Mouse (Mus musculus) mesoderm, embryonic 11.5 days (tissue): ENCODE data around the gene Tex9.
"Not testable (repeated sequence)": the region's sequence is repeated elsewhere in the genome, so short reads cannot be mapped to it uniquely, and the experiment has no call there.

ENCODE experiments used
- DNase-seq: peaks from one replicate; pipeline ENCODE4 v3.0.0-alpha.2; 2012; ENCODE audit warnings: low read depth, low spot score

The Tex9 gene

GRCm38 (mm10) chr9:72440358-72440757, 51.7 kb downstream of the Tex9 start:
- DNase-seq = no peak

DNA sequence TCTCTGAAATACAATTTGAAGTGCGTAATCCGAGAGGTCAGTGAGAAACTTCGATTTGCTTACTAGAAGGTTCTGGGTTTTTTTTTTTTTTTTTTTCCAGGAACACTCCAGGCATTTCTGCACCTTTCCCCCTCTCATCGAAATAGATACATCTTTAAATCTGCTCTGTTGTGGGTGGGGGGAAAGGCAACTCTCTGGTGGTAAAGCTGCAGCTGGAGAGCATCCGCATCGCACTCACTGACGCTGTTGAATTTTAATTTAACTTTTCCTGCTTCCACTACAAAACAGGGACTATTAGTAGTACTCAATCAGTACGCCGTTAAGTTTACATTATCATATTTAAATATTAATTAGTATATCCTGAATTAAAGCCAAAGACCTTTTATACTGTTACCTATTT, 53.3 kb downstream of the Tex9 start:
- DNase-seq = no peak

DNA sequence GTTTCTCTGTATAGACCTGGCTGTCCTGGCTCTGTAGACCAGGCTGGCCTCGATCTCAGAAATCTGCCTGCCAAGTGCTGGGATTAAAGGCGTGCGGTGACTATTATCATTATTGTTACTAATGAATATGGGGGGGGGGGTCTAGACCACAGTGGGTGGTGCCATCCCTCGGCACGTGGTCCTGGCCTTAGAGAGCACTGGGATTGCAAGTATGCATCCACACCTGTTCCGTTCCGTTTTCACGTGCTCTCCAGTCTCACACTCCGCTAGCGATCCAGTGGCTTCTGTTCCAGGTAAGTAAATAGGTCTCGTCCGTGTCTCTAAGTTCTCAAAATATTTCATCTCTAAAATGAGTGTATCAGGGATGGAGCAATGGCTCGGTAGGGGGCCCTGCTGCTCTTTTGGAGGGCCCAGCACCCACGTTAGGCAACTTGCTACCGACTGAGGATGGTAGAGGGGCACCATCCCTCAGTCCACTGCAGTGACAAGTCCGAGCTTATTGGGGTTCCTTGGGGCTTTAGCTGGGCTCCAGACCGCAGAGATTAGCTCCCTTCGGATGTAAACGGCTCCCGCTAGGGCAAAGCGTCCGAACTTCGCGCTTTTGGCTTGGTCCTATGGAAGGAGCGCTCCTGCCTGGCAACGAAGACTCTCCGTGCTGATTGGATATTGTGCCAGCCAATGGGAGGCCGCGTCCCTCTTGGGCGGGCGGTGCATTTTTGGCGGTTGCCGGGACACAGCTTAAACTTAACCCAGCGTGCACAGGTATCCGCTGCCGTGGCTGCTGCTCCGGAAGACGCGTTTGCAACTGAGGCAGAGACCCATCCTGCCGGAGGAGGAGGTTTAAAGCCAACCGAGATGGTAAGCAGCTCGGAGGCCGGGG, 54.0 kb downstream of the Tex9 start, which contains the start of gene Mns1:
Gene Mns1 (plus strand): TSS at position 190 of the 880 bp plus-strand sequence.
- peak; percentile 95 for DNase-seq

- DNase-seq = no peak
Measured at GRCm38 (mm10) chr9:72434876-72435275, 57.1 kb downstream of the Tex9 start.

DNA sequence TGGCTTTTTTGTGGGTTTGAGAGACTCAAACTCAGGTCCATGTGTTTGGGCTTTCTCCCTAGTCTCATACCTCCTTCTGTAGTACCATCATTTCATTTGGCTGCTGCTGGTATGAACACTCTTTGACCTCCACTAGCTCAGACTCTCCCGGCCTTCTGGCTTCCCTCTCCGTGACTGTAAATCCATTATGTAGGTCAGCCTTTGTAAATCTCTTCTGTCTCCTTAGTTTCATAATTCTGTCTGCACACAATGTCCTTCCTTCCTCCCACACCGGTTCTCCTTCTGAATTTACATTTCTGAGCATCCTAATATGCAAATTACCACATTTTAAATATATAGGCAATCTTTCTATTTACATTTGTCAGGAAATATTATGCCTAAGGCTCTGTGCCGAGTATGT, 64.2 kb downstream of the Tex9 start:
- no peak for DNase-seq

DNA sequence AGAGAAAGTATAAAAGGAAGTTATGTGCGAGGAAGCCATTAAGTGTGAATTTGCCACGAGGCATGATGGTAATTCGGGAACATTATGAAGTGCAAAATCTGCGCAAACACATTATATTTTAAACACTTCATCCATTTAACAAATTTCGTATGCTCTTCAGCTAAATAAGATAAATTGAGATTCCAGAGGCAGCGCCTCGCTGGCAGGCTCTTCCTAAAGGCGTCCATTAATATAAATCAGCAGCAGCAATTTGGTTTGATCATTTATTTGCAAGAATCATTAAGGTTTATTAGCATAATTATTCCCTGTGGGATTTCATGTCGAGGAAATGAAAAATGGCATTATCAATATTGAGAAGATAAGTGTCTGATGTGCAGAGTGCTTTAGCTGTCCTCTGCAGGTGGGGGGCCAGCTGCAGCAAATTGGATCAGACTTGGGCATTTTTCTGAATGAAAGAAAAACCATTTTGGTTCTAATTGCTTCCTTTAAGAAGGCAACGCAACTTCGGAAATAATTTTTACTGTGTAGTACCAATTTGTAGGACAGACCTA, 66.6 kb downstream of the Tex9 start:
- no peak for DNase-seq

- DNase-seq = no peak
Measured at GRCm38 (mm10) chr9:72422753-72423152, 69.3 kb downstream of the Tex9 start.

DNA sequence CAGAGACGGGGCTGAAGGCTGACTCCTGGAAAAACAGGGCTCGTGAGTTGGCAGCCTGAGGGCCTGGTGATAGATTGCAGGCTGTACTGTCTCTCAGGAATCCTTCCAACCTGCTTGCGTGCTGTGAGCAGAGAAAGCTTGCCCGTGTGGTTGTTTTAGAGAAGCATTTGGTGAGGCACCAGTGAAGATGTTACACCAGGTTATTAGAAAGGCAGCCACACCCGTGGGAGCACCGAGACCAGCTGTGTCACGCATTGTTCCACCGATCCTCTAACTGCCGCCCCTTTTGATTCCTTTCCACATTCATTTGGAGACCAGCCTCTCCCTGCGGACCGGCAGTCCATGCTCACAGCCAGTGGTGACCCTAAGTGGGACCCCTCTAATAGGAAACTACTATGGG, 69.7 kb downstream of the Tex9 start:
- no peak for DNase-seq

DNA sequence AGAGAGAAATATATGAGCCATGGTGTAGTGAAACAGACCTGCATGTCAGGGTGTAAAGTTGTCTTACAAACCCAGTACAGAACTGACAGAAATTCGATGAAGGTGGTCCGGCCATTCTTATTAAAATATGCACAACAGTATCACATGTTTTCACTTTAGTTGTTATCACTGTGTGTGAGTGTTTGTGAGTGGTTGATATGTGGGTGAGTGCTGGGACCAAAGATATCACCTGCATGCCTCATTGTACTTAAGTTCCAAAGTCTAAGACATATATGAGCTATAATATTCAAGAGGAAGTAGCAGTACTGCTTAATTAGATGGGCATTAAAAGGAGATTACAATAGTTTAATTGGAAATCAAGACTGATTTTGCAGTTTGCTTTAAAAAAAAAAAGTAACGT, 71.5 kb downstream of the Tex9 start:
- no peak for DNase-seq

DNA sequence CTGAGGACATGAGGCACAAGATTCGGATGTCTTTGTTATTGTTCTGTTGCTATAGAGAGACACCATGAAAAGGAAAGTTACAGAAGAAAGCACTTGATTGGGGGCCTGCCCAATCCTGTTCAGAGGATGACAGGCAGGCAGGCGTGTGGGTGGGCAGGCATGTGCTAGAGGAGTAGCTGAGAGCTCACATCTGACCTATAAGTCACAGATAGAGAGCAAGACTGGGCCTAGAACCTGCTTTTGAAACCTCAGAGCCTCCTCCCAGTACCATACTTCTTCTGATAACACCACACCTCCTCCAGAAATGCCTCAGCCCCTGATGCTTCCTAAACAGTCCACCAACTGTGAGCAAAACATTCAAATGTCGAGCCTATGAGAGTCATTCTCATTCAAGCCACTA, 73.6 kb downstream of the Tex9 start:
- no peak for DNase-seq

- no peak for DNase-seq
Measured at GRCm38 (mm10) chr9:72411746-72412145, 80.3 kb downstream of the Tex9 start.

GRCm38 (mm10) chr9:72409381-72410225, 82.4 kb downstream of the Tex9 start:
- DNase-seq = no peak

DNA sequence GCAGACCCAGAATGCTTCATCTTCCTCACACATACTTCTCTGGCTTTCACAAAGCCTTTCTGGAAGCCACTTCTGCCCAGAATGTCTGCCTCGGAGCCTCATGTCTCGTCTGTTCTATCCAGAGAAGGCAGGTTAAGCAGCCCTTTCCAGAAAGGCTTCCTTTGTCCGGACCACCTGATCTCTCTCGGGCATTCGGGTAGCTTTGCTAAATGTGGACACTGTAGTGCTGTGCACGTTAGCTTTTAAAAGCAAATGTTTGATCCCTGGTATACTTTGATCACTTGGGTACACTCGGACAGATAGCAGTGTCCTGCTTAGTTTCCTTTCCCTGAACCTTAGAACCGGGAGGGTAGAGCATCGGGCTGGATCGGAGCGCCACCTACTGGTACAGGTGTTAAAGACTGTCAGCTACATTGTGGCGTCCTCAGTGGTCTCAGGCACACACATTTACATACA, 83.9 kb downstream of the Tex9 start:
- DNase-seq = peak; percentile 89

DNA sequence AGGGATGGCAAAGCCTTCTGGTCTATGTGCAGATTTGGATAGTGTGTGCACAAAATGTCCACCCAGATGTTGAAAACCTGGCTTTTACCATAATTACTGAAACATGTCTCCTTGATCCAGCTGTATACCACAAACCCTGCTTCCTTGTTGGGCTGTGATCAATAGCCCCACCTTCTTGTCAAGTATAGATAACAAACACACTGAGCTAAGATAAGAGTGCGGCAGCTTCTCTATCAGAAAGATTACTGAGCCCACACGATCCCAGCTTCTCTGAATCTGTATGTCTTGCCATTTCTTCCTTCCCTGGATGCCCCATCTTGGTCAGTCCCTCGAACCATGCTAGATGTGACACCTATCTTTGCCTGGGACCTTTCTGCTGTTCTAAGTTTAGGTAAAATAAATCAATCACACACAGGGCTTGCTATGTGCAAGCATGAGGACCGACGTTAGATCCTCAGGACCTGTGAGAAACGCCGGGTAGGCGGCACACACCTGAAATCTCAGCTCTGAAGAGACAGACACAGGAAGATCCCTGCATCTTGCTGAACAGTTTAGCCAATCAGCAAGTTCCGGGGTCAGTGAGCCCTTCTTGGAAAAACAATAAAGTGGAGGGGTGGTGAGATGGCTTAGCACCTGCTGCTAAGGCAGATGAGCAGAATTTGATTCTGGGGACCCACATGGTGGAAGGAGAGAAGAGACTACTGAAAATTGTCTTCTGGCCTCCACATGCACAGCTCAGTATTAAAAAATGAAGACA, 86.0 kb downstream of the Tex9 start:
- DNase-seq = no peak

GRCm38 (mm10) chr9:72404934-72405333, 87.1 kb downstream of the Tex9 start:
- DNase-seq = no peak

- no peak for DNase-seq
Measured at GRCm38 (mm10) chr9:72404446-72404845, 87.6 kb downstream of the Tex9 start.

GRCm38 (mm10) chr9:72403421-72403820, 88.6 kb downstream of the Tex9 start:
- DNase-seq = no peak

DNA sequence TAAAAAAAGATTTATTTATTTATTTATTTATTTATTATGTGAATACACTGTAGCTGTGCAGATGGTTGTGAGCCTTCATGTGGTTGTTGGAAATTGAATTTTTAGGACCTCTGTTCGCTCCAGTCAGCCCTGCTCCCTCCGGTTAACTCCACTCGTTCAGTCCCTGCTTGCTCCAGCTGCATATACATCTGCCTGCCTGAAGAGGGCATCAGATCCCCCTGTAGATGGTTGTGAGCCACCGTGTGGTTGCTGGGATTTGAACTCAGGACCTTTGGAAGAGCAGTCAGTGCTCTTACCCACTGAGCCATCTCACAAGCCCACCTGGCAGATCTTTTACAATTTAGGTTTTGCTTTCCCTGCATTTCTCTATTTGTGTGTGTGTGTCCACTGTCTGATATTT, 90.2 kb downstream of the Tex9 start:
- not testable (repeated sequence) for DNase-seq
